Mouse (Mus musculus) thymus, adult 2 months (tissue): ENCODE results near the gene Cdc42ep2. TPM values are rescaled to one million over a fixed set of nuclear protein-coding genes. Genes with fewer than 3 reads are reported as not detected.

ENCODE experiments used
- DNase-seq: peaks from one replicate; pipeline ENCODE4 v3.0.0; 2021
- H3K27ac ChIP-seq: fragments of 200-500 bp; 2 replicates; pipeline ENCODE4 v1.5.1; 2012; ENCODE audit warnings: low read length, control low read depth; ENCODE audit not compliant: control insufficient read depth, insufficient read depth
- H3K27me3 ChIP-seq: fragments of 200-500 bp; 2 replicates; pipeline ENCODE4 v1.6.1; 2012; ENCODE audit warnings: mild to moderate bottlenecking, low read length, moderate library complexity, mixed read lengths; ENCODE audit not compliant: control insufficient read depth, insufficient read depth
- H3K36me3 ChIP-seq: fragments of 200-500 bp; 2 replicates; pipeline ENCODE4 v1.6.1; 2012; ENCODE audit warnings: mild to moderate bottlenecking, low read length, moderate library complexity; ENCODE audit not compliant: control insufficient read depth, insufficient read depth
- H3K4me1 ChIP-seq: fragments of 200-500 bp; replicated peaks from 2 replicates; pipeline ENCODE4 v1.6.1; 2012; ENCODE audit warnings: low read length; ENCODE audit not compliant: control insufficient read depth, insufficient read depth
- H3K4me3 ChIP-seq: fragments of 200-500 bp; 2 replicates; pipeline ENCODE4 v1.5.1; 2012; ENCODE audit warnings: mild to moderate bottlenecking, low read length, control low read depth, moderate library complexity; ENCODE audit not compliant: control insufficient read depth, insufficient read depth
- CTCF ChIP-seq: fragments of 200-500 bp; IDR thresholded peaks from 2 replicates; pipeline ENCODE4 v1.5.1; 2012; ENCODE audit warnings: mild to moderate bottlenecking, control low read depth, low read length, moderate library complexity, borderline replicate concordance; ENCODE audit not compliant: control insufficient read depth, poor library complexity, insufficient read depth; ENCODE audit errors: extremely low read depth
- POLR2A ChIP-seq: fragments of 200-500 bp; IDR thresholded peaks from 2 replicates; pipeline ENCODE4 v1.6.1; 2012; ENCODE audit warnings: mild to moderate bottlenecking, low read length, control low read depth, moderate library complexity; ENCODE audit not compliant: control insufficient read depth, poor library complexity, insufficient read depth; ENCODE audit errors: extremely low read depth
- WGBS: fragments of 180-500 bp; shearing (Covaris S2); methylation state at CpG from one replicate; pipeline ENCODE4 v1.1.7; 2018; 5-methylcytosine and 5-hydroxymethylcytosine counted together
- polyA plus RNA-seq: library from polyadenylated mRNA; depleted of rRNA; stranded (reverse); fragments of >200 nt; gene quantifications from 2 replicates; pipeline ENCODE4 v1.2.3, GENCODE M21; 2012

Cdc42ep2 gene
- polyA plus RNA-seq, 1 experiment = 5.8 TPM

- Histone ChIP-seq H3K4me1 (no peaks in the 10 kb centered on the region), H3K36me3 (peaks cover 7% of the 10 kb centered on the region), H3K27ac (no peak overlapping the region), H3K4me3 (no peak overlapping the region), H3K27me3 (no peaks in the 10 kb centered on the region)
- TF ChIP-seq CTCF = no peak
- no peak for TF ChIP-seq POLR2A
- no peak for DNase-seq
- 85% methylated on average over 6 of the region's 6 CpGs for WGBS
These were observed 13.9 kb upstream of the Cdc42ep2 start for GRCm38 (mm10) chr19:5938516-5938915.

GRCm38 (mm10) chr19:5937836-5938406 is 13.3 kb upstream of the Cdc42ep2 start:
- WGBS = 41% methylated on average over 14 of the region's 14 CpGs
- no peak overlapping the region for H3K27ac ChIP-seq
- H3K4me1 ChIP-seq = no peaks in the 10 kb centered on the region
- H3K36me3 ChIP-seq = peaks cover 7% of the 10 kb centered on the region
- no peak overlapping the region for H3K4me3 ChIP-seq
- TF ChIP-seq CTCF (no peak), POLR2A (no peak)
- DNase-seq = no peak
- no peaks in the 10 kb centered on the region for H3K27me3 ChIP-seq

GRCm38 (mm10) chr19:5937095-5937835 is 12.6 kb upstream of the Cdc42ep2 start:
- H3K4me1 ChIP-seq = no peaks in the 10 kb centered on the region

DNA sequence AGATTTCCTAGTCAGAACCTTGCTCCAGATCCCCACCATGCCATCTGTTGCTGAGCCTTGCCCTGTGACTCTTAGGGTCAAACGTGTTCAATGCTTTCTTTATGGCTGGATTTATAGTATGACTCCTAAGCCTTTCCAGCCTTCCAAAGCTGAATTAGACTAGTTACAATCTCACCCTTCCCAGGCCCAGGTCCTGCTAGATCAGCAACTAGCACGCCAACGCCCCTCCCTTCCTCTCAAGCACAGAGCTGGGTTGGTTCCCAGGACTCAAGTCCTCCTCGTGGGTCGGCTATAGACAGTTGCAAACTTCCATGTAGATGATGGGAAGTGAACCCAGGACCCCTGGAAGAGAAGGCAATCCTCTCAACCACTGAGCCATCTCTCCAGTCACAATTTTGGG is 11.1 kb upstream of the Cdc42ep2 start:
- no peak overlapping the region for H3K27ac ChIP-seq
- no peak for TF ChIP-seq POLR2A
- TF ChIP-seq CTCF = no peak
- H3K4me1 ChIP-seq = peaks cover 3% of the 10 kb centered on the region; the same call in 1 of the 2 replicates
- WGBS = 80% methylated on average over 5 of the region's 5 CpGs
- H3K36me3 ChIP-seq = no peaks in the 10 kb centered on the region
- no peaks in the 10 kb centered on the region for H3K27me3 ChIP-seq
- no peak overlapping the region for H3K4me3 ChIP-seq
- no peak for DNase-seq

More at GRCm38 (mm10) chr19:5937095-5937835, 12.6 kb upstream of the Cdc42ep2 start:
- H3K36me3 ChIP-seq = peaks cover 3% of the 10 kb centered on the region
- no peaks in the 10 kb centered on the region for H3K27me3 ChIP-seq
- no peak for DNase-seq
- no peak for TF ChIP-seq POLR2A
- no peak for TF ChIP-seq CTCF
- H3K27ac ChIP-seq = no peak overlapping the region
- 89% methylated on average over 21 of the region's 21 CpGs for WGBS
- no peak overlapping the region for H3K4me3 ChIP-seq

DNA sequence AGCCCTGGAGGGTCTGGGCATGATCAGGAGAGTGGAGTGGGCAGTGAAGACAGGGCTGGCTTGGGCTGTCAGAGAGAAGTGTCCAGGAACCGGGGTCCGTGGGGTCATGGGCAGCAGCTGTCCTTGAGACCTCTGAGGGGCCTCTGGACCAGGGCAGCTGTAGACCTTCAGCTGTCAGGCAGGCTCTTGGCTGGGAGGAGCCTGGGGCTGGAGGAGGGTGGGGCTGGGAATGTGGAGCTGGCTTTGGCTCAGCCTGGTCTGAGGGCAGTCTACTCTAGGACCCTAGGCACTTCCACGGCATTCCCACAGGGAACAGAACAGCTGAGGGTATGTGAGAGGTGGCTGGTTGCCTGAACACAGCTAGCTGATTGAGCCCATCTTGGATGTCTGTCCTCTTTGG is 10.7 kb upstream of the Cdc42ep2 start:
- Histone ChIP-seq H3K4me3 (no peak overlapping the region), H3K4me1 (peaks cover 3% of the 10 kb centered on the region; the same call in 1 of the 2 replicates), H3K27ac (no peak overlapping the region), H3K27me3 (no peaks in the 10 kb centered on the region), H3K36me3 (no peaks in the 10 kb centered on the region)
- 83% methylated on average over 3 of the region's 3 CpGs for WGBS
- TF ChIP-seq POLR2A (no peak), CTCF (no peak)
- no peak for DNase-seq

DNA sequence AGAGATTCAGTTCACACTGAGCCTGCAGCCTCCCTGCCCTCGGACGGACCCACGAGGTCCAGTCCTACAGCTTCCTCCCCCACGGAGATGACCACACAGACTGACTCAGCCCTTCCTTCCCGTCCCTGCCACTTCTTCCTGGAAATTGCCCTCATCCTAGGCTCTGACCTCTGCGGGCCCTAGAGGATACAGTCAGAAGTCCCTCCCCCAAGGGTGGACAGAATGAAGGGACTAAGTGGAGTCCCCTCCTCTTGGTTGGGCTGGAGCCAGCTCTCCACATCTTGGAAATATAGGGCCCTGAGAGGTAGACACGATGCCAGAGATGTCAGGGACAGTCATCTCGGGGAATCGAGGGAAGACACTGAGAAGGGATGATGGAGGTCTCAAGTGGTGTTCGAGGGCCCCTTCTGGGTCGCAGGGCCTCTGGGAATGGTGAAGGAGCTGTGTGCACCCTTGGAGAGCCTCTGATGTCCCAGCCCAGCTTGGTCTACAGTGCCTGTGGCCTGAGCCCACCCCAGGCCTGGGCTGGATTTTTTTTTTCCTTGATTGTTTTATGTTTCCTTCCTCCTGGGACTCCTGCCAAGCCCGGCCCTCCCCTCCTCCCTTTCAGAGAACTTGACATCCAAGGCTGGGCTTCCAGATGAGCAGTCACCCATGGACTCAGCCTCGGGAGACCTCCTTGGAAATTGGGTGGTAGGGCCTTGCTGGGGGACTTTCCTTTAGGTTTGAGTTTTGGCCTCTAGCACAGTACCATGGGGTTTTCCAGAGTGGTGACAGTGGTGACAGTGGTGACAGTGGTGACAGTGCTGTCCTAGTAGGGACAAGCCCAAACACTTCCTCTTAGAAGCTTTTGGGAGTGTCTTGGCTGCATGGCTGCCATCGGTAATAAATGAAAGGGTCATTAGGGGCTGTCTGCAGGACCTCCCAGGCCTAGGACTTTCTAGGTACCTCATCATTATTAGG is 5.3 kb upstream of the Cdc42ep2 start:
- DNase-seq = no peak
- TF ChIP-seq POLR2A (no peak), CTCF (no peak)
- Histone ChIP-seq H3K36me3 (no peaks in the 10 kb centered on the region), H3K27ac (no peak overlapping the region), H3K27me3 (no peaks in the 10 kb centered on the region), H3K4me1 (peaks cover 15% of the 10 kb centered on the region), H3K4me3 (no peak overlapping the region)
- WGBS = 67% methylated on average over 14 of the region's 14 CpGs
